In genomic region chr16:57438288-57438685, GRCm38 (mm10) we compare ENCODE assay signal across 13 mouse cellular contexts.
DNase-seq lines count a peak whose midpoint lies in the region; ATAC-seq and TF ChIP-seq lines count a peak whose summit lies in the region.
"Had no signal": no experiment of that assay in that cellular context is flagged by ENCODE, and none has a peak within 500 bp of the region (broad histone marks: within the 10 kb centered on the region; RNA-seq: fewer than 3 reads in every experiment).

No protein-coding gene starts in this region.

- H3K36me3 ChIP-seq in kidney, embryonic 16.5 days (ENCODE audit: insufficient read depth, low read length) = no peaks in the 10 kb centered on the region
- no peaks in the 10 kb centered on the region for H3K36me3 ChIP-seq in forebrain, embryonic 14.5 days (ENCODE audit: control insufficient read depth, insufficient read depth, low read length)
- no peaks in the 10 kb centered on the region for H3K36me3 ChIP-seq in myocyte (ENCODE audit: control insufficient read depth, insufficient read depth)
- H3K36me3 ChIP-seq: midbrain, embryonic 12.5 days had no signal

- H3K9me3 ChIP-seq in kidney, embryonic 16.5 days (ENCODE audit: low read length) = no peaks in the 10 kb centered on the region
- H3K9me3 ChIP-seq in forebrain, embryonic 14.5 days (replicated peaks; ENCODE audit: control insufficient read depth, low read length) = no peaks in the 10 kb centered on the region
- H3K9me3 ChIP-seq: G1E; midbrain, embryonic 12.5 days had no signal

- H3K9ac ChIP-seq in kidney, embryonic 16.5 days (replicated peaks; ENCODE audit: low read length) = no peak overlapping the region
- no peak overlapping the region for H3K9ac ChIP-seq in forebrain, embryonic 14.5 days (ENCODE audit: low read length)
- H3K9ac ChIP-seq: midbrain, embryonic 12.5 days had no signal

- no peak for DNase-seq in kidney, postnatal 14 days
- peak; percentile 53 for DNase-seq in adipocyte (ENCODE audit: low spot score)
- DNase-seq in forebrain, embryonic 14.5 days (ENCODE audit: low spot score) = peak; percentile 83
- DNase-seq in thymus, postnatal 0 days (ENCODE audit: low spot score) = no peak
- DNase-seq in urinary bladder, adult 2 months (ENCODE audit: low spot score) = no peak
- DNase-seq in adrenal gland, postnatal 36 days = no peak
- DNase-seq: adrenal gland, postnatal 10 days; liver; retina, postnatal 1 day had no signal

- peak overlapping the region; percentile 23; the same call in 1 of the 2 replicates for H3K27ac ChIP-seq in kidney, embryonic 16.5 days (ENCODE audit: low read length)
- no peak overlapping the region for H3K27ac ChIP-seq in forebrain, embryonic 14.5 days (ENCODE audit: low read depth, low read length)
- H3K27ac ChIP-seq: midbrain, embryonic 12.5 days had no signal

- H3K4me2 ChIP-seq in kidney, embryonic 16.5 days (replicated peaks; ENCODE audit: low read depth, low read length) = no peak overlapping the region
- no peak overlapping the region for H3K4me2 ChIP-seq in forebrain, embryonic 14.5 days (ENCODE audit: low read length)
- peak overlapping the region; percentile 68 for H3K4me2 ChIP-seq in myocyte (ENCODE audit: low read depth)
- H3K4me2 ChIP-seq: midbrain, embryonic 12.5 days had no signal

- WGBS in kidney, embryonic 16.5 days = 56% methylated on average over 5 of the region's 5 CpGs
- WGBS in forebrain, embryonic 14.5 days = 36% methylated on average over 5 of the region's 5 CpGs

- H3K4me3 ChIP-seq in kidney, embryonic 16.5 days (ENCODE audit: low read length) = no peak overlapping the region
- no peak overlapping the region for H3K4me3 ChIP-seq in forebrain, embryonic 14.5 days (ENCODE audit: low read depth, low read length)
- H3K4me3 ChIP-seq in myocyte = no peak overlapping the region
- H3K4me3 ChIP-seq: midbrain, embryonic 12.5 days had no signal

- H3K4me1 ChIP-seq in kidney, embryonic 16.5 days (ENCODE audit: insufficient read depth, low read length) = peaks cover 23% of the 10 kb centered on the region
- peaks cover 4% of the 10 kb centered on the region; the same call in 1 of the 2 replicates for H3K4me1 ChIP-seq in forebrain, embryonic 14.5 days (ENCODE audit: control insufficient read depth, insufficient read depth, low read length)
- H3K4me1 ChIP-seq: midbrain, embryonic 12.5 days had no signal

- ATAC-seq in kidney, embryonic 16.5 days (ENCODE audit: low FRiP score, low TSS enrichment) = no peak
- ATAC-seq in forebrain, embryonic 14.5 days = peak; percentile 80

- no peaks in the 10 kb centered on the region for H3K27me3 ChIP-seq in kidney, embryonic 16.5 days (ENCODE audit: insufficient read depth, low read length)
- H3K27me3 ChIP-seq in forebrain, embryonic 14.5 days (replicated peaks; ENCODE audit: control insufficient read depth, insufficient read depth, low read length) = no peaks in the 10 kb centered on the region
- H3K27me3 ChIP-seq in myocyte (ENCODE audit: control insufficient read depth, insufficient read depth, insufficient read length) = no peaks in the 10 kb centered on the region
- H3K27me3 ChIP-seq: midbrain, embryonic 12.5 days had no signal

- H3K79me2 ChIP-seq in myocyte (ENCODE audit: control insufficient read depth, insufficient read depth) = no peaks in the 10 kb centered on the region

- TF ChIP-seq POLR2A in myocyte (IDR thresholded peaks at IDR 0.05; ENCODE audit: insufficient read length, low read depth) = no peak

- no peak overlapping the region for H3ac ChIP-seq in myocyte (ENCODE audit: control insufficient read depth, insufficient read length)

TF ChIP-seq in myocyte, 11 proteins besides CTCF, POLR2A, EP300 and RAD21:
- no peak for TF ChIP-seq MAX (IDR thresholded peaks at IDR 0.05; ENCODE audit: low read depth)
- no peak for TF ChIP-seq TCF3 (IDR thresholded peaks at IDR 0.05; ENCODE audit: insufficient read length, low read depth)
- TF ChIP-seq MYOD1 (IDR thresholded peaks at IDR 0.05; ENCODE audit: control insufficient read depth in 1 of 3, insufficient read length in 2 of 3, low read depth in 2 of 3) = no peak
- no peak for TF ChIP-seq MYOG (IDR thresholded peaks at IDR 0.05; ENCODE audit: control insufficient read depth in 1 of 3, insufficient read depth in 1 of 3, insufficient read length in 2 of 3, low read depth in 2 of 3)
- TF ChIP-seq CEBPB (IDR thresholded peaks at IDR 0.05; ENCODE audit: insufficient read depth, poor library complexity, severe bottlenecking) = no peak
- TF ChIP-seq USF1 (IDR thresholded peaks at IDR 0.05; ENCODE audit: low read depth) = no peak
- TF ChIP-seq TCF12 (IDR thresholded peaks at IDR 0.05; ENCODE audit: insufficient read depth, poor library complexity, severe bottlenecking) = no peak
- no peak for TF ChIP-seq POLR2AphosphoS2 (IDR thresholded peaks at IDR 0.05; ENCODE audit: insufficient read length, low read depth)
- TF ChIP-seq SRF (IDR thresholded peaks at IDR 0.05; ENCODE audit: control insufficient read depth, insufficient read length, low read depth) = no peak
- TF ChIP-seq REST (IDR thresholded peaks at IDR 0.05; ENCODE audit: insufficient read depth, insufficient read length) = no peak
- TF ChIP-seq E2F4 (IDR thresholded peaks at IDR 0.05; ENCODE audit: insufficient read depth) = no peak

Comparison
In these comparisons a context has a peak if more than half of its experiments do, and no peak if none do; other contexts are left out.
1. DNase-seq: peak in adipocyte (single experiment) and forebrain, embryonic 14.5 days (single experiment); none in kidney, postnatal 14 days (single experiment), thymus, postnatal 0 days (single experiment), urinary bladder, adult 2 months (single experiment) and adrenal gland, postnatal 36 days (0 of 2).